Mouse (Mus musculus) cortical plate, adult 2 months (tissue): Measurements from ENCODE around the gene Notch4. TPM values are rescaled to one million over a fixed set of nuclear protein-coding genes. Genes with fewer than 3 reads are reported as not detected.
"Not testable (repeated sequence)": the region's sequence is repeated elsewhere in the genome, so short reads cannot be mapped to it uniquely, and the experiment has no call there.

Source experiments
- H3K27ac ChIP-seq: fragments of 200-500 bp; 2 replicates; pipeline ENCODE4 v1.5.1; 2012; ENCODE audit warnings: low read length, control low read depth, inconsistent platforms; ENCODE audit not compliant: insufficient read depth
- H3K4me1 ChIP-seq: fragments of 200-500 bp; 2 replicates; pipeline ENCODE4 v1.6.1; 2011; ENCODE audit warnings: low read length; ENCODE audit not compliant: control insufficient read depth, insufficient read depth
- H3K4me3 ChIP-seq: fragments of 200-500 bp; 2 replicates; pipeline ENCODE4 v1.5.1; 2011; ENCODE audit warnings: mild to moderate bottlenecking, low read length, control low read depth; ENCODE audit not compliant: insufficient read depth
- CTCF ChIP-seq: fragments of 200-500 bp; IDR thresholded peaks from 2 replicates; pipeline ENCODE4 v1.5.1; 2011; ENCODE audit warnings: mild to moderate bottlenecking, control low read depth, low read length; ENCODE audit not compliant: insufficient read depth; ENCODE audit errors: extremely low read depth
- POLR2A ChIP-seq: fragments of 200-500 bp; IDR thresholded peaks from 2 replicates; pipeline ENCODE4 v1.6.1; 2011; ENCODE audit warnings: mild to moderate bottlenecking, low read length, control low read depth; ENCODE audit not compliant: insufficient read depth; ENCODE audit errors: extremely low read depth
- polyA plus RNA-seq: library from polyadenylated mRNA; depleted of rRNA; stranded (reverse); fragments of >200 nt; gene quantifications from 2 replicates; pipeline ENCODE4 v1.2.3, GENCODE M21; 2012; rRNA removed

The Notch4 gene
- polyA plus RNA-seq, result 3.4 and 3.8 TPM in 2 replicates

- Histone ChIP-seq H3K4me3 (peak within 1 kb of the TSS; percentile 17; the same call in 1 of the 2 replicates), H3K4me1 (no peaks in the 10 kb centered on the region), H3K27ac (peak within 1 kb of the TSS; percentile 81)
- TF ChIP-seq POLR2A (no peak), CTCF (no peak)
Observed at GRCm38 (mm10) chr17:34564003-34564421, at the start of gene Notch4. Gene Notch4, plus strand, starts transcription at chr17:34564268.

GRCm38 (mm10) chr17:34516514-34516913, 47.6 kb upstream of the Notch4 start:
- TF ChIP-seq CTCF, result no peak
- no peak for TF ChIP-seq POLR2A
- Histone ChIP-seq H3K4me3 (no peak overlapping the region), H3K27ac (no peak overlapping the region), H3K4me1 (no peaks in the 10 kb centered on the region)

GRCm38 (mm10) chr17:34517252-34517651, 46.8 kb upstream of the Notch4 start, which contains the start of gene Btnl6:
Gene Btnl6, minus strand, starts transcription at chr17:34517352.
- no peak for TF ChIP-seq CTCF
- TF ChIP-seq POLR2A, result no peak
- Histone ChIP-seq H3K4me1 (no peaks in the 10 kb centered on the region), H3K27ac (no peak within 1 kb of the TSS), H3K4me3 (no peak within 1 kb of the TSS)

GRCm38 (mm10) chr17:34517795-34518194, 46.3 kb upstream of the Notch4 start:
- Histone ChIP-seq H3K4me1 (no peaks in the 10 kb centered on the region), H3K4me3 (no peak overlapping the region), H3K27ac (no peak overlapping the region)
- TF ChIP-seq CTCF, result no peak
- TF ChIP-seq POLR2A, result no peak

DNA sequence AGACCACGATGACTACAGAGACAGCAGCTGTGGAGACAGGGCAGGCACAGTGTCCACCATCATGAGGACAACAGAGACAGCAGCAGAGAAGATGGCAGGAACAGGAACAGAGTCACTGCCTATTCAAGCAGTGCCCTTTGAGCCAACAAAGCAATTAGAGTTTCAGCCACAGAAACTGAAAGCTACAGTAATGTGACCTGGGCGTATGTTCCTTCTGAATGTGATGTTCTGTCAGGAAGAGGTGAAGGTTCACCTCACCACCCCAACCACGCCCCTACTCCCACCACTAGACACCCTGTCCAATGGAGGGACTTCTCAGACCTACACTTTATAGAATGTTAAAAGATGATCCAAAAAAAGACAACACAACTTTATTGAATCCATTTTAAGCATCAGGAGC, 45.5 kb upstream of the Notch4 start:
- not testable (repeated sequence) for H3K4me1 ChIP-seq, H3K27ac ChIP-seq, H3K4me3 ChIP-seq

DNA sequence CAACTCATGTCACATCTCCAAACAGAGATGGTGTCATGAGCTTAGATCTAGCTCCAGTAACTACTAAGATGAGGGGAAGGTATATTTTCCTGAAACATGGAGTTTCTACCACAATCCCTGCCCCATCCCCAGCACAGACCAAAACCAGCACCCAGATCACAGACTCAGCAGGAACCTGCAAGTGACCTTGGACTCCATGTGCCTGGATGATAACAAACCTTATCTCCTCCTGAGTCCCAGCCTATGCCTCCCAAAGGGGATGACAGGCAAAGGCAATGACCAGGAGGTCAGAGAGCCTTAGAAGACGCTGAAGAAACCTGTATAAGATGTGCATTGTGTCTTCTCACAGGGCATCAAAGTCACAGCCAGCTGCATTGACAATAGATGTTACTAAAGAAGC, 45.1 kb upstream of the Notch4 start:
- no peak overlapping the region for H3K4me3 ChIP-seq
- H3K27ac ChIP-seq, result no peak overlapping the region
- TF ChIP-seq CTCF, result no peak
- TF ChIP-seq POLR2A, result no peak
- H3K4me1 ChIP-seq, result no peaks in the 10 kb centered on the region

DNA sequence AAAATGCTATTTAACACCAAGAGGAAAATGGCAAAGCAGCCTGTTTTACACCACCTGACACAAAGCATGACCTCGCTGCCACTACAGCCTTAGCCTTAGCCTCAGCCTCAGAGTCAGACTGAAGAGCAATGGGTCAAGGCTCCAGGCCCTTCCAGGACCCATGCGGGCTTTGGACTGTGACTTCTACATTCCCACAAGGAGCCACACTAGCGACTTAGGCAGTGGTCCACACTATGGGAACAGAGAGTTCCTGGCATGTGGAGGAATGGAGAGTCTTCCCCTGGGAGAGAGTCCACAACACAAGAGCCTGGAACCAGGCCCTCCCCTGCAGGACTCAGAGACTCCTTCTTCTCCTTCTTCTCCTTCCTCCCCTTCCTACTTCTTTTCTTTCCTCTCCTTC, 31.4 kb upstream of the Notch4 start:
- TF ChIP-seq POLR2A (no peak), CTCF (no peak)
- no peak overlapping the region for H3K4me3 ChIP-seq
- no peak overlapping the region for H3K27ac ChIP-seq
- H3K4me1 ChIP-seq, result no peaks in the 10 kb centered on the region

DNA sequence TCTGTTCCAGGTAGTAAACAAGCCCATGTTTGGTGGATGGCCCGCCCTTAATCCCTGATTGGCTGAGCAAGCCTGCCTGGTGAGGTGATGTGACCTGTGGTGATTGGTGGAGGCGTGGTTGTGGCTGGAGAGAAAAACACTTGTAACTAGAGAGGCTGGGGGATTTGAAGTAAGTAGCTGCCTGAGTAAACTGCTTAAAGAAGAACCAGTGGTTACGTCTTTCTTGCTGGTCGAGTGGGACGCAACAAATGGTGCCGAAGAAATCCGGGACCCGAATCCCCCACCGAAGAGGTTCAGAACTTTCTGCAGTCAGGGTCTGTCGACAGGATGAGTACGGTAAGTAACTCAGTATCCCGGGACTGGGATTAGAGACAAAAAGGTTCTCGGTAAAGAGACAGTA, 20.5 kb upstream of the Notch4 start:
- H3K4me1 ChIP-seq, H3K4me3 ChIP-seq, H3K27ac ChIP-seq: not testable (repeated sequence)

GRCm38 (mm10) chr17:34546797-34547196, 17.3 kb upstream of the Notch4 start:
- Histone ChIP-seq H3K4me3 (no peak overlapping the region), H3K27ac (no peak overlapping the region), H3K4me1 (no peaks in the 10 kb centered on the region)
- TF ChIP-seq POLR2A (no peak), CTCF (no peak)

- Histone ChIP-seq H3K27ac (no peak overlapping the region), H3K4me3 (no peak overlapping the region), H3K4me1 (no peaks in the 10 kb centered on the region)
- no peak for TF ChIP-seq POLR2A
- TF ChIP-seq CTCF, result no peak
Observed at GRCm38 (mm10) chr17:34547601-34548000, 16.5 kb upstream of the Notch4 start.

- no peak overlapping the region for H3K27ac ChIP-seq
- H3K4me1 ChIP-seq, result no peaks in the 10 kb centered on the region
- TF ChIP-seq POLR2A (no peak), CTCF (no peak)
- no peak overlapping the region for H3K4me3 ChIP-seq
Observed at GRCm38 (mm10) chr17:34549156-34549555, 14.9 kb upstream of the Notch4 start.
